Mouse (Mus musculus) cerebellum, adult 2 months (tissue): Measurements from ENCODE around the gene Ncdn. TPM values are rescaled to one million over a fixed set of nuclear protein-coding genes. Genes with fewer than 3 reads are reported as not detected.

Experiments
- DNase-seq, 2 experiments: peaks; one replicate each; pipeline ENCODE4 v3.0.0; 2021
- H3K27ac ChIP-seq: fragments of 200-500 bp; 2 replicates; pipeline ENCODE4 v1.5.1; 2012; ENCODE audit warnings: low read length, control low read depth, inconsistent platforms; ENCODE audit not compliant: insufficient read depth
- H3K27me3 ChIP-seq: fragments of 200-500 bp; 2 replicates; pipeline ENCODE4 v1.6.1; 2012; ENCODE audit warnings: inconsistent platforms, mild to moderate bottlenecking, low read length, moderate library complexity; ENCODE audit not compliant: control insufficient read depth, insufficient read depth
- H3K4me1 ChIP-seq: fragments of 200-500 bp; 2 replicates; pipeline ENCODE4 v1.6.1; 2011; ENCODE audit warnings: low read length; ENCODE audit not compliant: control insufficient read depth, insufficient read depth
- H3K4me3 ChIP-seq: fragments of 200-500 bp; replicated peaks from 2 replicates; pipeline ENCODE3; 2011; ENCODE audit warnings: mild to moderate bottlenecking, low read depth, low read length, control low read depth; ENCODE audit not compliant: insufficient read depth
- CTCF ChIP-seq: fragments of 200-500 bp; IDR thresholded peaks from 2 replicates; pipeline ENCODE4 v1.5.1; 2011; ENCODE audit warnings: low read depth, mild to moderate bottlenecking, control low read depth, low read length, moderate library complexity, borderline replicate concordance; ENCODE audit not compliant: insufficient read depth
- POLR2A ChIP-seq: fragments of 200-500 bp; IDR thresholded peaks from 2 replicates; pipeline ENCODE4 v1.6.1; 2011; ENCODE audit warnings: low read length, control low read depth, borderline replicate concordance; ENCODE audit not compliant: insufficient read depth
- WGBS: fragments of 180-500 bp; shearing (Covaris S2); methylation state at CpG from one replicate; pipeline ENCODE4 v1.1.7; 2018; 5-methylcytosine and 5-hydroxymethylcytosine counted together
- polyA plus RNA-seq: library from polyadenylated mRNA; depleted of rRNA; stranded (reverse); fragments of >200 nt; gene quantifications from 2 replicates; pipeline ENCODE4 v1.2.3, GENCODE M21; 2012

Gene Ncdn
- polyA plus RNA-seq, 1 experiment: 546 TPM

- TF ChIP-seq POLR2A (no peak), CTCF (no peak)
- 66% methylated on average over 8 of the region's 8 CpGs for WGBS
- no peak for DNase-seq
- Histone ChIP-seq H3K4me3 (no peak overlapping the region), H3K4me1 (peaks cover 7% of the 10 kb centered on the region), H3K27ac (no peak overlapping the region), H3K27me3 (no peaks in the 10 kb centered on the region)
Observed at GRCm38 (mm10) chr4:126779148-126779581, 25.9 kb upstream of the Ncdn start.

GRCm38 (mm10) chr4:126775182-126775581 lies 21.9 kb upstream of the Ncdn start:
- WGBS: 89% methylated on average over 1 of the region's 1 CpGs
- no peak for DNase-seq
- H3K27ac ChIP-seq: no peak overlapping the region

GRCm38 (mm10) chr4:126773871-126774270 lies 20.6 kb upstream of the Ncdn start:
- H3K4me3 ChIP-seq: no peak overlapping the region
- H3K27me3 ChIP-seq: no peaks in the 10 kb centered on the region
- WGBS: 93% methylated on average over 6 of the region's 6 CpGs
- no peak overlapping the region for H3K27ac ChIP-seq
- no peak for DNase-seq
- no peaks in the 10 kb centered on the region for H3K4me1 ChIP-seq
- TF ChIP-seq POLR2A (no peak), CTCF (no peak)

More at GRCm38 (mm10) chr4:126775182-126775581, 21.9 kb upstream of the Ncdn start:
- H3K27me3 ChIP-seq: no peaks in the 10 kb centered on the region
- no peaks in the 10 kb centered on the region for H3K4me1 ChIP-seq
- no peak overlapping the region for H3K4me3 ChIP-seq
- TF ChIP-seq POLR2A (no peak), CTCF (no peak)

GRCm38 (mm10) chr4:126770831-126771230 lies 17.6 kb upstream of the Ncdn start:
- Histone ChIP-seq H3K27ac (no peak overlapping the region), H3K4me1 (no peaks in the 10 kb centered on the region), H3K4me3 (no peak overlapping the region), H3K27me3 (no peaks in the 10 kb centered on the region)
- no peak for DNase-seq
- WGBS: 89% methylated on average over 4 of the region's 4 CpGs
- no peak for TF ChIP-seq CTCF
- TF ChIP-seq POLR2A: no peak

- H3K27me3 ChIP-seq: no peaks in the 10 kb centered on the region
- WGBS: 92% methylated on average over 9 of the region's 9 CpGs
- H3K4me1 ChIP-seq: no peaks in the 10 kb centered on the region
- TF ChIP-seq CTCF (no peak), POLR2A (no peak)
- no peak for DNase-seq
- no peak overlapping the region for H3K27ac ChIP-seq
- no peak overlapping the region for H3K4me3 ChIP-seq
Observed at GRCm38 (mm10) chr4:126769800-126770563, 16.7 kb upstream of the Ncdn start.

- DNase-seq: no peak
- TF ChIP-seq POLR2A (no peak), CTCF (no peak)
- Histone ChIP-seq H3K4me3 (no peak overlapping the region), H3K4me1 (no peaks in the 10 kb centered on the region), H3K27ac (no peak overlapping the region), H3K27me3 (no peaks in the 10 kb centered on the region)
- 84% methylated on average over 2 of the region's 2 CpGs for WGBS
Observed at GRCm38 (mm10) chr4:126763483-126763882, 10.2 kb upstream of the Ncdn start.

- Histone ChIP-seq H3K4me3 (no peak overlapping the region), H3K4me1 (peaks cover 1% of the 10 kb centered on the region; the same call in 1 of the 2 replicates), H3K27ac (no peak overlapping the region), H3K27me3 (no peaks in the 10 kb centered on the region)
- TF ChIP-seq CTCF: no peak
- TF ChIP-seq POLR2A: no peak
- no peak for DNase-seq
- whole genome bisulfite sequencing: 89% methylated on average over 11 of the region's 11 CpGs
Observed at GRCm38 (mm10) chr4:126762586-126763359, 9.5 kb upstream of the Ncdn start.

- H3K27ac ChIP-seq: no peak overlapping the region
- no peak overlapping the region for H3K4me3 ChIP-seq
- WGBS: 92% methylated on average over 2 of the region's 2 CpGs
- DNase-seq: no peak
- peaks cover 6% of the 10 kb centered on the region; the same call in 1 of the 2 replicates for H3K4me1 ChIP-seq
- no peaks in the 10 kb centered on the region for H3K27me3 ChIP-seq
- no peak for TF ChIP-seq CTCF
- no peak for TF ChIP-seq POLR2A
Observed at GRCm38 (mm10) chr4:126759435-126759834, 6.2 kb upstream of the Ncdn start.
